Mouse (Mus musculus) forebrain, postnatal 0 days (tissue): ENCODE results near the gene Aldh16a1. TPM values are rescaled to one million over a fixed set of nuclear protein-coding genes. Genes with fewer than 3 reads are reported as not detected.

Experiments
- ATAC-seq: fragments of 200-750 bp; cut with Nextera tagmentation; 2 replicates; pipeline ENCODE4 v1.8.0; 2017; ENCODE audit warnings: mild to moderate bottlenecking, moderate library complexity
- DNase-seq: peaks from one replicate; pipeline ENCODE4 v3.0.0-alpha.2; 2015
- H3K27ac ChIP-seq: fragments of 300-500 bp; sonication (generic); 2 replicates; pipeline ENCODE4 v1.5.1; 2014; ENCODE audit warnings: low read depth, mild to moderate bottlenecking, antibody characterized with exemption, low read length, moderate library complexity, mixed read lengths
- H3K27me3 ChIP-seq: fragments of 300-500 bp; sonication (generic); 2 replicates; pipeline ENCODE4 v1.6.1; 2014; ENCODE audit warnings: mild to moderate bottlenecking, low read length, mixed read lengths; ENCODE audit not compliant: insufficient read depth
- H3K36me3 ChIP-seq: fragments of 300-500 bp; sonication (generic); 2 replicates; pipeline ENCODE4 v1.6.1; 2014; ENCODE audit warnings: mild to moderate bottlenecking, moderate library complexity; ENCODE audit not compliant: insufficient read depth
- H3K4me1 ChIP-seq: fragments of 300-500 bp; sonication (generic); 2 replicates; pipeline ENCODE4 v1.6.1; 2014; ENCODE audit warnings: antibody characterized with exemption; ENCODE audit not compliant: insufficient read depth
- H3K4me2 ChIP-seq: fragments of 300-500 bp; sonication (generic); 2 replicates; pipeline ENCODE4 v1.6.1; 2014; ENCODE audit warnings: low read depth, mild to moderate bottlenecking, moderate library complexity
- H3K4me3 ChIP-seq: fragments of 300-500 bp; sonication (generic); 2 replicates; pipeline ENCODE4 v1.5.1; 2014; ENCODE audit warnings: low read depth, low read length, mixed read lengths
- H3K9ac ChIP-seq: fragments of 300-500 bp; sonication (generic); 2 replicates; pipeline ENCODE4 v1.6.1; 2014; ENCODE audit warnings: mild to moderate bottlenecking
- H3K9me3 ChIP-seq: fragments of 300-500 bp; sonication (generic); 2 replicates; pipeline ENCODE4 v1.6.1; 2016; ENCODE audit warnings: low read length
- CTCF ChIP-seq: sonication (generic); IDR thresholded peaks from 2 replicates; pipeline ENCODE4 v1.5.1; 2016; ENCODE audit warnings: antibody characterized with exemption, control low read depth, low read depth
- WGBS: fragments of 180-500 bp; shearing (Covaris S2); extraction: QIAGEN DNeasy Blood & Tissue Kit; methylation state at CpG from one replicate; pipeline ENCODE4 v1.1.7; 2014; 5-methylcytosine and 5-hydroxymethylcytosine counted together
- polyA plus RNA-seq: library from polyadenylated mRNA; unstranded; fragments of >200 nt; fragmentation: Nextera tagmentation; extraction: Ambion mirVana; gene quantifications from 2 replicates; pipeline ENCODE4 v1.2.1, GENCODE M21; 2015
- total RNA-seq: library from RNA; depleted of rRNA; stranded (reverse); fragments of >200 nt; gene quantifications from 2 replicates; pipeline ENCODE4 v1.2.3, GENCODE M21; 2014

Gene Aldh16a1
- total and polyA plus RNA-seq, 2 experiments from 2014 or later = 13.3 to 14.2 TPM

DNA sequence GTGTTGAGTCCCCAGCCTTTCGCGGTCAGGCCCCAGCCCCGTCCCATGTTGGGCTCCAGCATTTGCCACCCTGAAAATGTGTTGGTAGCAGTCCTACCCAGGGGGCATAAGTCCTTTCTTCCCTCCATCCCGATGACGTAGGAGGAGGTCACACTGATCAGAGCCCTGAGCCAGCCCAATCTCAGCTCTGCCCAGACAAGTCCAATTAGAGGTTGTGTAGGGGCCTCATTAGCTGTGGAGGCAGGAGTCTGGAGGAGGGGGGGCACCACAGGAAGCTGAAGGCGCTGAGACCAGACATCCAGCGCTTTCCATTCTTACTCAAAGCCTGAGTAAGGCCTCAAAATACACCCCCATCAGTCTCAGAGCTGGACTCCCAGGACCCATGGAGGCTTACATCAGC lies 31.5 kb upstream of the Aldh16a1 start:
- Histone ChIP-seq H3K27ac (no peak overlapping the region), H3K9me3 (no peaks in the 10 kb centered on the region), H3K27me3 (peaks cover 39% of the 10 kb centered on the region), H3K9ac (no peak overlapping the region), H3K36me3 (no peaks in the 10 kb centered on the region), H3K4me3 (no peak overlapping the region), H3K4me2 (no peak overlapping the region), H3K4me1 (no peaks in the 10 kb centered on the region)
- 57% methylated on average over 7 of the region's 7 CpGs for WGBS
- TF ChIP-seq CTCF = no peak
- ATAC-seq (no peak), DNase-seq (no peak)

GRCm38 (mm10) chr7:45183672-45184071 lies 29.3 kb upstream of the Aldh16a1 start:
- no peak overlapping the region for H3K9ac ChIP-seq
- DNase-seq (no peak), ATAC-seq (no peak)
- 74% methylated on average over 7 of the region's 7 CpGs for WGBS
- no peaks in the 10 kb centered on the region for H3K9me3 ChIP-seq
- TF ChIP-seq CTCF = no peak
- no peak overlapping the region for H3K4me2 ChIP-seq
- H3K4me3 ChIP-seq = no peak overlapping the region
- no peak overlapping the region for H3K27ac ChIP-seq
- no peaks in the 10 kb centered on the region for H3K4me1 ChIP-seq
- H3K36me3 ChIP-seq = no peaks in the 10 kb centered on the region
- peaks cover 61% of the 10 kb centered on the region for H3K27me3 ChIP-seq

DNA sequence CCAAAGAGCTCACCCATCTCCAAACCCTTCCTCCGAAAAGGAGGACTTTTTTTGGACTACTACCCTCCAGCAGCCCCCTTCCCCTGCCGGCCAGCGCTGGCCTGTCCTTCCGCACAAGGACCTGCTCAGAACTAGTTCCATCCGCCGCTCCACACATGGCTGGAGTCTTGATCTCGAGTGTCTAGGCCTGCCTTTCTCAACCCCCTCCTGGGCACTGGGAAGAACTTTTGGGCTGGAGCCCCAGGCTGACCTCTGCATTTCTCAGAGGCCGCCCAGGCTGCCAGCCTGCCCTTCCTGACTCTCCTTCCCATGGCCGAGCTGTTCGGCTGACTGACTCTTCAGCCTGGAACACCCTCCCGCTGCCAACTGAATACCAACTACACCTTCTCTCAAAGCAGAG lies 28.2 kb upstream of the Aldh16a1 start:
- no peaks in the 10 kb centered on the region for H3K36me3 ChIP-seq
- H3K4me1 ChIP-seq = no peaks in the 10 kb centered on the region
- peak overlapping the region; percentile 57 for H3K4me2 ChIP-seq
- H3K27me3 ChIP-seq = peaks cover 72% of the 10 kb centered on the region
- no peaks in the 10 kb centered on the region for H3K9me3 ChIP-seq
- H3K9ac ChIP-seq = no peak overlapping the region
- ATAC-seq = peak; percentile 6; the same call in 1 of the 2 replicates
- TF ChIP-seq CTCF = no peak
- DNase-seq = no peak
- H3K4me3 ChIP-seq = peak overlapping the region; percentile 37
- H3K27ac ChIP-seq = no peak overlapping the region
- whole genome bisulfite sequencing = 19% methylated on average over 11 of the region's 11 CpGs

DNA sequence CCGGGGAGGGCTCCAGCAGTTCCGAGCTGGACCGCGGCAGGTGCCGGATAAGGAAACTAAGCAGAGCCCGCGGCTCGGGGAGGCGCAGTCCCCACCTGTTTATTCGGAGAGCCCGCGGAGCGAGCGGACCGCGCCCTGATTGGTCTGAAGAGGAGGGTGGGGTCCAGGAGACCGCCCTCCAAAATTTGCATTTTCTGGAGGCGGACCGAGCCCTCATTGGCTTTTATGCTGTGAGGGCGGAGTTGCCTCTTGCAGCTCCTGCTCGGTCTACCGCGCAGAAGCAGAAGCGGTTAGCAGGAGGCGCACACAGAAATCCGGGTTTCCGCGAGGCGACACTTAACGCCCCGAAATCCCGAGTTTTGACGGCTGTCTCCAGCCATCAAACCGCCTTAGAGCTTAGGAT lies 27.8 kb upstream of the Aldh16a1 start:
- Histone ChIP-seq H3K4me2 (peak overlapping the region; percentile 57), H3K9ac (no peak overlapping the region), H3K4me3 (peak overlapping the region; percentile 37), H3K4me1 (no peaks in the 10 kb centered on the region), H3K9me3 (no peaks in the 10 kb centered on the region), H3K27me3 (peaks cover 76% of the 10 kb centered on the region), H3K27ac (no peak overlapping the region), H3K36me3 (no peaks in the 10 kb centered on the region)
- ATAC-seq (peak; percentile 98), DNase-seq (peak; percentile 87)
- under 1% methylated on average over 34 of the region's 34 CpGs for WGBS
- TF ChIP-seq CTCF = no peak

- DNase-seq (no peak), ATAC-seq (no peak)
- H3K9ac ChIP-seq = no peak overlapping the region
- 3% methylated on average over 34 of the region's 35 CpGs for WGBS
- peak overlapping the region; percentile 57 for H3K4me2 ChIP-seq
- peak; percentile 32; the same call in 1 of the 2 replicates for TF ChIP-seq CTCF
- H3K4me3 ChIP-seq = peak overlapping the region; percentile 37
- no peak overlapping the region for H3K27ac ChIP-seq
- H3K4me1 ChIP-seq = no peaks in the 10 kb centered on the region
- H3K27me3 ChIP-seq = peaks cover 81% of the 10 kb centered on the region
- no peaks in the 10 kb centered on the region for H3K9me3 ChIP-seq
- H3K36me3 ChIP-seq = no peaks in the 10 kb centered on the region
Observed at GRCm38 (mm10) chr7:45181540-45181939, 27.2 kb upstream of the Aldh16a1 start.

GRCm38 (mm10) chr7:45180896-45181477 lies 26.6 kb upstream of the Aldh16a1 start, which contains the start of gene Pth2:
Gene Pth2 (plus strand): TSS chr7:45180995.
- ATAC-seq (no peak), DNase-seq (no peak)
- peaks cover 84% of the 10 kb centered on the region for H3K27me3 ChIP-seq
- H3K36me3 ChIP-seq = no peaks in the 10 kb centered on the region
- WGBS = 8% methylated on average over 20 of the region's 20 CpGs
- H3K9ac ChIP-seq = no peak within 1 kb of the TSS
- H3K4me1 ChIP-seq = no peaks in the 10 kb centered on the region; the same call in 1 of the 2 replicates
- TF ChIP-seq CTCF = no peak
- peak within 1 kb of the TSS; percentile 57 for H3K4me2 ChIP-seq
- H3K27ac ChIP-seq = no peak within 1 kb of the TSS
- H3K9me3 ChIP-seq = no peaks in the 10 kb centered on the region
- peak within 1 kb of the TSS; percentile 37 for H3K4me3 ChIP-seq

GRCm38 (mm10) chr7:45179469-45179868 lies 25.1 kb upstream of the Aldh16a1 start, which contains the start of gene Gfy:
Gene Gfy (minus strand): TSS chr7:45179569.
- Histone ChIP-seq H3K4me3 (no peak within 1 kb of the TSS), H3K27me3 (peaks cover 92% of the 10 kb centered on the region), H3K9me3 (no peaks in the 10 kb centered on the region), H3K36me3 (no peaks in the 10 kb centered on the region), H3K27ac (no peak within 1 kb of the TSS), H3K9ac (no peak within 1 kb of the TSS), H3K4me2 (no peak within 1 kb of the TSS), H3K4me1 (no peaks in the 10 kb centered on the region; the same call in 1 of the 2 replicates)
- DNase-seq (no peak), ATAC-seq (no peak)
- 23% methylated on average over 7 of the region's 7 CpGs for WGBS
- no peak for TF ChIP-seq CTCF
